Mouse (Mus musculus): ENCODE measurements around the gene Rassf4.

The Rassf4 gene

DNA sequence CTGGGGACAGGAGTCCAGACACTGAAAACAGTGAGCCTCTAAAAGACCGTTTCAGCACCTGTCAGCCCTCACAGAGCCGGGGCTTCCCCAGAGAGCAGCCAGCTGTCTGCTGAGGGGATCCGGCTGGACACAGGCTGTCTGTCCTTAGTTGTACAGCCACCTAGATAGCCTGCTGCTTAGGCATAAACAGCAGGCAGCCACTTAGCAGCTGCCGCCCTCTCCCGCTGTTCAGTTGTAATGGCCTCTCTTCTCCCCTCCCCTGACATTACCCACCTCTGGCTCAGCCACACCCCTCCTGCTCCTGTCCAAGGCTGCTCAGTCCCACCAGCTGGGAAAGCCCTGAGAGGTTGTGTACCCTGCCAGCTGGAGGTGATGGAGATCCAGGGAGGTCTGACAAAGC is 2.7 kb downstream of the Rassf4 start:
- no peak for DNase-seq

DNA sequence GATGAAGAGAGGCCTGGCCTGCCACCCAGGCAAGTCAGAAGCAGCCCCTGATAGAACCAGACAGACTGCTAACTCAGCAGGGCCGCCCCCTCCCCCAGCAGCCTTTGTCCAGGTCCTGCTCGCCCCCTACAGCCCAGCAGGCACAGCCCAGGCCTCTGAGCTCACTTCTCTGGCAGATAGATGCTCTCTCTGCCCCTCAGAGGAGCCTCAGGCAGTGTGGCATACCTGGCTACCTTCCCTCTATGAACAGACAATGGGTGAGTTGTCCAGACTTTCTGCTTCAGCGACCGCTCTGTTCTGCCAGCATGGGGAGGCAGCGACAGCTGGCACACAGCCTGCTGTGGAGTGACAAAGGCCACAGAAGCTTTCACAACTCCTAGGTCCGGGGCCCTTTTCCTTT is 3.6 kb downstream of the Rassf4 start:
- no peak for DNase-seq

DNA sequence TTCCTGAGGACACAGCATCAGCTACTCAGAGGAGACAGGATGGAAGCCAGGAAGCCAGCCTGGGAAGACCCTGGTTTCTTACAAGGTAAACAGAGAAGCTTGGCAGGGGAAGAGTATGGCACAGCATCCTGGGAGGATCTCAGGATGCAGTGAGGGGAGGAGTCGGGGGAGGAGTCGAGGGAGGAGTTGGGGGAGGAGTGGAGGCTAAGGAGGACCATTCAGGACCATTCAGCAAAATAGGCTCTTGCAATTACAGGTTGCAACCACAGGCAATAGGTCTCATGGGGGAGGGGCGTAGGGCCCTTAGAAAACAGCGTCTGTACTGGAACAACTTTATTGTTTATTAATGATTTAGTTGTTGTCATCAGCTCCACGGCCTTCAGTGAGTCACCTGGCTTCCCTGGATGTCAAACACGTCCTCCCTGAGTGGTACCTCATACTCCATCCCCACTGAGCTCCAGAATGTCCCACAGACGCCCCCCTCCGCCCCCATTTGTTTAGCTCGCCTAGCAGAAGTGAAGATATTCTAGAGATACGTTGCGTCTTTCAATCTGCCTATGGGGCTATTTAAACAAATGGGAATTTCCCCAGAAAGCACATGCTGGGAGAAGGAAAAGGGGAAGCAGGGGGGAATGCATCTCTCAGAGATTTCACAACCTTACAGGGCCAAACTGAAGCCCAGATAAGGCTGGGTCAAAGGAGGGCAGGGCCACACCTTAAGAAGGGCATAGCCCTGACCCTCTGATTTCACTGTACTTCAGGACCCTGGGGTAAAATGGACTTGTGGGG is 4.9 kb downstream of the Rassf4 start:
- no peak for DNase-seq

DNA sequence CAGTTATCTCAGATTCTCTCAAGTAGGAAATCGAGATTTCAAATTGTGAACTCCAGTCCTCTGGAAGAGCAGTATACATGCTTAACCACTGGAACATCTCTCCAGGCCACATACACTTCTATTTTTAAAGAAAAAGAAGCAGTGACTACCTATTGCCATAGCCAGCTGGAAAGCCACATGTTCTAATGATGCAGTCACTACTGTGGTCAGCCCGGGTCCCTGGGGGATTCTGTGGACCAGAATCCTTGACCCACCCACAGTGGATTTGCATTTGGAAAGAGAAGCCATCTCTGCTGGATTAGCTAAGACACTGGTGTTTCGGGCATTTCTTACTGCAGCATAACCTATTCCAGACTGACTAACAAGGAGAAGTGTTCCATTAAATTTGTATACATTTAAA is 6.4 kb downstream of the Rassf4 start:
- no peak for DNase-seq

DNA sequence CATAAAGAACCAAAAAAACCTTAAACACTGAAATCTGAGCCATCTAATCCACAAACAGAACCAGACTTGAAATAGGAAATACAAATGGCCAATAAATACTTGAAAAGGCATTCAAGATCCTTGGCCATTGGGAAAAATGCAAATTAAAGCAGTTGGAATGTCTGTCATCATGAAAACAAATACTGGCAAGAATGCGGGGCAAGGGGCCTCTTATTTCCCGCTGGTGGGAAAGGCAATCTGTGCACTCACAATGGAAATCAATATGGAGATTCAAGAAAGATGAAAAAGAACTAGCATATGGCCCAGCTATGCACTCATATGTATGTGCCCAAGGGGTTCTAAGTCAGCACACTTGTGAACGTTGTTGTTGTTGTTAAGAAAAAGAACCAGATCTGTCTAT is 6.9 kb downstream of the Rassf4 start:
- no peak for DNase-seq

DNA sequence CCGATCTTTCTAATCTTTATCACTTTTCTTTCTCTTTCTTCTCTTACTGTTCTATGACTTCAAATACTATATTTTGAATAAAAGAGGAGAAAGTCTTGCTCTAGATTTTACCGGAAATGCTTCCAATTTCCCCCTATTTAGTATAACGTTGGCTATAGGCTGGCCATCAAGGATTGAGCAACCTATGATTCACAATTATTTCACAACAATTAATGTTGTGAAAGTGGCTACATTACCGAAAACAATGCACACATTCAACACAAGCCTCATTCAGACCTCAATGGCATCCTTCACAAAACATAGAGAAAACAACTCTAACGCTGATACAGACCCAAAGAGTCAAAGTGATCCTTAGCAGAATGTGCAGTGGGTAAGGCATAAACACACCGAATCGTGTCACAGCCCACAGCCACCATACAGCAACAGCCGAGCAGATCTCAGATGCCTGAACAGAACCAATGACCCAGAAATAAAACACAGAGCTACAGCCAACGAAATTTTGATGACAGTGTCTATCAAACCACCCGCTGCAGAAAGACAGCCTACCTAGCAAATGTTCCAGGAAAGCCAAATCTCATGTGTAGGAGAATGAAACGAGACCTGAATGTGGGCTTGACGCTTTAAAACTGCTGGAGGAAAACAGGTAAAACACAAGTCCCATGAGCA is 7.5 kb downstream of the Rassf4 start:
- DNase-seq = no peak

DNA sequence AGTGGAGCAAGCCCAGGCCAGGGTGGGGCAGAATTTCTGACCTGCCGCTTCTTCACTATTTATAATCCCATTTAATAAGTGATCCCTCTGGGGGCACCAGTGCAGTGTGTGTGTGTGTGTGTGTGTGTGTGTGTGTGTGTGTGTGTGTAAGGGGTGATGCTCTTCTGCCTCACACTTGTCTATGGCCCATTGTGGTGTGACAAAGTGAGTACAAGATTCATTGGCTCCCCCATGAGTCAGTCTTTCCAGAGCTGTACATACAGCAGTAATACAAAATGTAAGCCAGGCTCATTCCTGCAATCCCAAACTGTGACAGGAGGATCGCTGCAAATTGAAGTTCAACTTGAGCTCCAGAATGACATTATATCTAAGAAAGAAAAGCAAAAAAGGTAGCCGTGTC is 8.9 kb downstream of the Rassf4 start:
- DNase-seq = no peak

DNA sequence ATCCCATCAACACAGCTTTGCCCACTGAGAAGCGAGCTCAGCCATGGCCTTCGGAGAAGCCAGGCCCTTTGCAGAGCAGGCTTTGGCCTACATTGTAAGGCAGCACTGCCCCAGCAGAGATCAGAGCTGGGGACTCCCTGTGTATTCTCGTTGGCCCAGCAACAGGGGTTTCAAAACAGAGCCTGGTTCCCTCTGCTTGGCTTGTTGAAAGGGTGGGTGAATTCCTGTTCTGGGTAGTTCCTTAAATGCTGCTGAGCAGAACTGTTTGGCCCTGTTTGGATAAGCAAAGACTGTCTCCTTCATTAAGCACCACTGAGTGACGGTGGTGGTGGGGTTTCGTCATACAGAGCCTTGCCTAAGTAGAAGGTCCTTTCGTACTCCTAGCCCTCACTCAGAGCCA is 9.7 kb downstream of the Rassf4 start:
- no peak for DNase-seq

DNA sequence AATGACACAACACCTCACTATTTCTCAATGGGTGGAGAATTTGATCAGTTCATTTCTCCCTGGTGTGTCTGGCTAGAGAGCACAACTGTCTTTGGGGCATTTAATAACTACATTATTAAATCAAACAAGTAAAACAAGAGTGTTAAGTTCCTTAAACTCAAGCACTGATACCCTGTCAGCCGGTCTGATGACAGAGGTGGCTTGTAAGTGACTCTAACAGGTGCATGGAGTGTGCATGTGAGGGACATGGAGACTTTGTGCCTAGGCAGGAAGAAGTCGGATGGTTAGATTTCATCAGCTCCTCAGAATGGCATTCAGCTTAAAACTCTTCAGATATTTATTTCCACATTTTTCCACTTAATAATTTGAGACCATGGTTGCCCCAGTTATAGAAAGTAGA is 10.4 kb downstream of the Rassf4 start:
- DNase-seq = no peak

DNA sequence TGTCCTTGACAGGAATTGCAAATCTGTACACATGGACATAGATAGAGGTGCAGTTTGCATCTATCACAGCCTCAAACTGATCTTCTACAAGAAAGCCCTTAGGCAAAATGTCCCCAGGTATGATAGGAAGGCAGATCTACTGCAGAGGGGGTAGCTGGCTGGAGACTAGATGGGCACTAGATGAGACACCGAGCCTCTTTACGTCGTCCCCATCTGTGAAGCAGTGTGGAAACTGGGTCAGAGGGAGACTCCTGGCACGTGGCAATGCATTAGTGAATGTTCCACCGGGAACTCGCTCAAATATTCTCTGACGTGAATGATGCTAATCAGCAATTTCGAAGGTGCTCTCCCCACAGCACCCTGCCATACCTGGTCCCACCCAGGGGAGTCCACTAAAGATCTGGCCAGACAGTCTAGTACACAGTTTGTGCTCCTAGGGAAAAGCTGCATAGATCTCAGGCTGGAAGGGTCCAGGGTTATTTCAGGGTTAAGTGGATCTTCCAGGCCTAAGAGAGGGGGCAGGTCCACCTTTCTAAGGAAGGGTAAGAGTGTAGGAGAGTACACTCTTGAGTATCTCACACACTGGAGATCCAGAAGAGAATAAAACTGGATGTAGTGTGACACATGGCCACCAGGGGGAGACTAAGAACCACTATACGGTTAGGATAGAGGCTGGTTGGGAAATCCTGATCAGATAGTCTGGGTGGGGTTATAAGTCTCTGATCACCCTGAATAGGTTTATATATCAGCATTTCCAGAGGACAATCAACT is 19.9 kb downstream of the Rassf4 start:
- DNase-seq = peak; percentile 36

DNA sequence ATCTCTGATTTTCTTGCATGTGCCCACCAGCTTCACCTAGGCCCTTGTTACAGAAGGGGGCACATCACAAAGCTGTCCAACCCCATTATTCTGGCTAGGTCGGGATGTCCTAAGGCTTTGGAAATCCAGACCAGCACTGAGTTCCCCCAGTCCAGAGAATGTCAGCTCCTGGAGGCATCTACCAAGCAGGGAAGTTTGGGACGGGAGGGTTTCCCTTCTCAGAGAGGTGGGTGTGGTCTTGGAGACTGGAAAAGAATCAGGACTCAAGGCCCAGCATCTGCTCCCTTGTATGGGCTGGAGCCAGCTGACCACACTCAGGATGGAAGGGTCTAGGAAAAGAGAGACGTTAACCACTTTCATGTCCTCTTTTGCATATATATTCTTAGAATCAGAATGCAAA is 20.6 kb downstream of the Rassf4 start:
- DNase-seq = no peak

DNA sequence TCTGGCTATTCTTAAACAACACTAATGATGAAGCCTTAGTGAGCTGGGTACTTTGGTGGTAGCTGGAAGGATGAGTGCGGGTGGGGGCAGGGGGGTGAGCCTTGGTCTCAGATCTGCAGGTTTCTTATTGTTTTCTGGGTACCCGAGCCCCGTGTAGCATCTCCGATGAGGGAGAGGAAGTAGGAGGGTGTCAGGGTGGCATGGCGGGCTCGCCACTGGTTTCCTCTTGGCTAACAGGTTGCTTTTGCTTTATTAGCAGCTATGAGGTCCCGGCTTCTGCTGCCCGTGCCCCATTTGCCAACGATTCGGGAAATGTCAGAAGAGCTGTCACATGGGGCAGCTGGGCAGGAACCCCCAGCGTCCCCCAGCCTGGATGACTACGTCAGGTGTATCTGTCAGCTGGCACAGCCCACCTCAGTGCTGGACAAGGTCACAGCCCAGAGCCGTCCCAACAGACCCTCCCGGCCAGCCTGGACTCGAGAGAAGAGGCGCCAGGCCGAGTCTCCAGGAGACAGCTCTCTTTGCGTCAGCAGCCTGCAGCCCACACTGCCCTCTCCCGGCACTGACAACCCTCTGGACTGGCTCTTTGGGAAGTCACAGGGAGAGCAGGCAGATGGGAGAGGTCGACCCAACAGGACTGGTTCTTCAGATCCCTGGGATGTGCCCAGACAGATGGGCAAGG is 22.2 kb downstream of the Rassf4 start:
- no peak for DNase-seq

DNA sequence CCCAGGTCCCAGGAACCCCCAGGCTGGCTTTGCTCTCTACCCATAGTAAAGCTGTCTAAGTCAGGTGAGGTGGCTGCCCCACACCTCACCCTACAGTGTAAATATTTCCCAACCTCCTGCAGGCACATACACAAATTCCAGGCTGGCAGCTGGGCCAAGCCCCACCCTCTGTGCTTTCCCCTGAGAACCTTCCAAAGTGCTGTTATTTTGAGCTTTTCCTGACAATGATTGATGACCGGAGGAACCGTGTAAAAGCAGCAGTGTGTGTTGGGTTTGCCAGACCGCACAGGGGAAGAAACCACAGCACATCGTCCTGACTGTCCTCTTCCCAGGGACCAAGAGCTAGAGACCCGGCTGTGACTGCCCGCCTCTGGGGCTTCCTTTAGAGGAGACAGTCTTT is 23.3 kb downstream of the Rassf4 start, which contains the start of gene Depp1:
TSS of gene Depp1 (plus strand) at position 204 of the 400 bp plus-strand sequence.
- DNase-seq = no peak

DNA sequence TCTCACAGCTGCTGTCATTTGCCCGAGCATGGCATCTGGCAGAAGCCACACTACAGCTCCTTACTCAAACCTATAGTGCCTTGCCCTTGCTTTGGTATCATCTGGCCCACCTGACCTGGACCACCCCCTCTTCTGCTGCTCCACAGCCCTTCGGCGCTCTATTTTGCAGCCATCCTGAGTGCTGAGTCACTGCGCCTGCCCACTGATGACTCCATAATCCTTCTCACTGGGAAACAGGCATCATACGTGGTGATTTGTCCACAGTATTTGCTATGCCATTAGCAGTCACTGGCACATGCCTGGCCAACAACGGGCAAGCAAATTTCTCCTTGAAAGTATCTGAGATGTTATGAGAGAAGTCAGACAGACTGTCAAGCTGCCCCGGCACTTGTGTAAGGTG is 23.9 kb downstream of the Rassf4 start:
- no peak for DNase-seq

DNA sequence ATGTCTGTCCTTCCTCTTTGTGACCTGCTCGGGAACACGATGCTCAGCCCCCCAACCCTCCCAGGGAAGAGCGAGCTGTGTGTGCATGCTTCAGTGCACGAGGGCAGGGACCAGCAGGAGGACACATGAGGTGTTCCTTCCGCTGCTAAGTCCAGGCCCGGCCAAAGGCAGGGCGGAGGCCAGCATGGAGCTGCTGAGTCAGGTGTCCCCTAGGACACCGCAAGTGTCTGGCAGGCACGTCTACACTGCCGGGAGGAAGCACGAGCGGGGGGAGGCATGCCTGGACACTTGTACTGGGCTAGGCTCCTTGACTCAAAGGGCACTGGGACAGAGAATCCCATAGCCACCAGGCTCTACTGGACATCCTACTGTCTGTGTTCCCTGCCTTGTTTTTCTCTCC is 26.0 kb downstream of the Rassf4 start:
- no peak for DNase-seq

DNA sequence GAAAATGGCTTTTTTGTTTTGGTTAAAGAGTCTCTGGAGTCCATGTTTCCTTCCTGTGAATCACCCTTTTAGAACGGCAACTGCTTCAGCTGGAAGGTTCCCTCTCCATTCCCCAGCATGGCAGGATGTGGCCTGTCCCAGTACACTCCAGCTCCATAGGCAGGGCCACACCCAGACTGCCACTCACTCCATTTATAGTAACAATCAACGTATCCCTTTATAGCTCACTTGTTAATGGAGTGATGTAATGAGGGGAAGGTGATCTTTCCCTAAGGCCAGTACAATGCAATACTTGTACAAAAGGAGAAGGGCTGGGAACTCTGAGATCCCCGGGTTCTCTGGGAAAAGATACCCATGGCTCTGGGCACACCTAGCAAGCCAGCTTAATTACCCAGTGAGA is 29.4 kb downstream of the Rassf4 start:
- DNase-seq = no peak

DNA sequence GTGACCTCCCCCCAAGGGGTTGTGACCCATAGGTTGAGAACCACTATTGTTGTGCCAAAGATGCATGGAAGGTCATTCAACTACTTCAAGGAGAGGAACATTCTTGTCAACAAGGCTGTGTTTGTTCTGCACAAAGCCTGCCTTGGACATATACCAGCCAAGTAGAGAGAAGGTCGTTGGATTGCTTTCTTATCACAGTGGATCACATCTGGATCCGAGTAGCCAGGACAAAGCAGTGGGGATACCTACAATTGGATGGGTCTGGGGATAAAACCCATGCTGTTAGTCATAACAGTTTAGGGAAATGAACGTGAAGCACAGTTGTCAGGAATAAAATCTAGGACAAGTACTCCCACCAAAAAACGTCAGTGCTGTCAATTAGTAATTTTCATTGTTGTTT is 29.9 kb downstream of the Rassf4 start:
- no peak for DNase-seq

DNA sequence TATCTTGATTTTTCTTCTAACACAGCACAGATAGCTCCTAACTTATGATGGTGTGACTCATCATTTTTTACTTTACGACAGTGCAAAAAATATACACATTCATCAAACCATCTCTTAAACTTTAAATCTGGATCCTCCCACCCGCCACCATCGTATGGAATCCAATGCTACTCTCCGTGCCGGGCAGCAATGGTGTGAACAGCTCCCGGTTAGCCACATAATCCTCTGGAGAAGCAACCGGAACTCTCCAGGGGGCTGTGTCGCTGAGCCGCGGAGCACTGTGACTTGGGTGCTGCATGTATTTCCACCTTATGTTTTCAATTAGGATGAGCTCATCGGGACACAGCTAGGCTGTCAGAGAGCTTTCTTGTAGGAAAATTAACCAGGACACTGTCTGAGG is 30.8 kb downstream of the Rassf4 start:
- no peak for DNase-seq

DNA sequence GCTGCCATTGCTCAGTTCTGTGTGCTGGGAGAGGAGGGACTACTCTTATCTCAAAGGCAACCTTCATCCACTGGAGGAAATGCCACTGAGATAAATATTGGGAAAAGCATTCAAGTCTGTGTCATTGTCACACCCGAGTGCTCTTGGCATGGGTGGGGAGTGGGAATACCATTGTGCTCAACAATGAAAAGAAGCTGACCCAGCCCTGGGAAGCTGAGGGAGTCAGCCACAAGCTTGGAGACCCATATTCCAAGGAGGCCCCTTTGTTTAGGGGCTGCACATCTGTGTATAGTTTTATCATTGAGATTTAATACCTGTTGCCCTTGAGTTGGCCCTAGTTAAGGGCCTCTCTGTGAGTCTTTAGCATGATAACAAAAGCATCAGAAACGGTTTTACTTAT is 34.1 kb downstream of the Rassf4 start:
- no peak for DNase-seq

DNA sequence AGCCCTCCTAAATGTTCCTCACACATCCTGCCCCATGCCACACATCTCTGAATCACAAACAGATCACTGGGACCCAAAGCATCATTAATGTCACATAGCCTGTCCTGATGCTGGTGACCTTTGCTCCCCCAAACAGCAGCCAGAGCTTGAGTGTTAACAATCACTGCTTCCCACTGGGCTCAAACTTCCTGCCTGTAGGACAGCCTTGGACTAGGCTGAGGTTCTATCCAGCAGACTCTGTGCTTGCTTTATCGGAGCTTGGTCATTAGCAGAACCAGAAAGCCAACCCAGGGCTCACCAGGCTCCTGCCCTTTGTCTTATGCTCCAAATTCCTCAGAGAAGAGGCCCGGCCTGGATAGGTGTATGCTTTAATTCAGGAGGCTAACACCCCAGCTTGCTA is 34.9 kb downstream of the Rassf4 start:
- no peak for DNase-seq

DNA sequence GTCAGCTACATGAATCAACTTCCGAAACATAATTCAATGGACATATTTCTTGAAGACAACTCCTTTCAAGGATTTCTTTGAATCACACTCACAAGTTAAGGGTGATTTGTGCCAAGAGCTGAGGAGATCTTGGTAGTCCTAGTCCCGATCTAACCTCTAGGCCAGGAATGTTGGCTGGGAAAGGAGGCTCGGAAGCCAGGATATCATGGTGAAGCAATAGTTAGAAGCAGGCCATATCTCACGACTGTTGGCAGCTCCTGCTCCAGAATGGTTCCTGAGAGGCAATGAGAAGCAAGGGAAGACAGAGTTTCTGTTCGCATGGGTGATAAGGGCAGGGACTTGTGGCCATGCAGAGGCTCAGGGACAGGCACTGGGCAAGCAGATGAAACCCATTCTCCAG is 36.3 kb downstream of the Rassf4 start:
- no peak for DNase-seq

DNA sequence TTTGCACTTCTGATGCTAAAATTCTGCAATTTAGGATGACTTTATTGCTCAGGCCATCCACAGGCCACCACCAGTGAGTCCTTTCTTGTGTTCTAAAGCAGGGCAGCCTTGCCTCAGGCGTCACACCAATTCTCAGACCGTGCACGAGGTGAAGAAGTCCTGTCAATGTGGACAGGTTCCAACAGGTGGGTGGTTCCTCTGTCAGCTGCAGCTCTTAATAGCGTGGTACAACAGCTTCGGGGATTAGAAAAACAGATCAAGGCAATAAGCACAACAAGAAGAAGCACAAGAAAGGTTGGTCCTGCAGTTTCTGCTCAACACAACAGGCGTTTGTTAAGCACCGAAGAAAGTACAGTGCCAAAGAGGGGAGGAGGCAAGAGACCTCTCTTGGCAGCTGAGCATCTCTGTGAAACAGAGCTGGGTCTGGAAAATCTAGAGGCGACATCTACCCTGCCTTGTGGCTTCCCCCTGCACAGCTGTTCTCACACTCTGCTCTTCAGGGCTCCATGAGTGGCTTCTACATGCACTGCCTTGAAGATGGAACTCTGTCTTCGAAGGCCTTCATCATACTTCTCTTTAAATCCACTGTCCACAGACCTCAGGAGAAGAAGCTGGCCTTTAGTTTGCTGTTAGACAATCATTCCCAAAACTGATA is 37.0 kb downstream of the Rassf4 start:
- DNase-seq = no peak

Data from thymus, postnatal 25 days (tissue).